Mouse (Mus musculus) gastrocnemius, adult 2 months (tissue): ENCODE data around the gene Tbc1d7. TPM values are rescaled to one million over a fixed set of nuclear protein-coding genes. Genes with fewer than 3 reads are reported as not detected.

Source experiments
- DNase-seq: peaks from one replicate; pipeline ENCODE4 v3.0.0; 2022
- H3K27ac ChIP-seq: fragments of 200-600 bp; 2 replicates; pipeline ENCODE4 v1.8.1; 2022; ENCODE audit warnings: mild to moderate bottlenecking
- H3K4me3 ChIP-seq: fragments of 200-600 bp; 2 replicates; pipeline ENCODE4 v1.8.1; 2022; ENCODE audit warnings: mild to moderate bottlenecking, moderate library complexity
- CTCF ChIP-seq: fragments of 200-600 bp; IDR thresholded peaks from 2 replicates; pipeline ENCODE4 v1.8.1; 2022; ENCODE audit warnings: antibody characterized with exemption, mild to moderate bottlenecking, moderate library complexity
- intact Hi-C: fragments of 180-260 bp; cut with DNase I; formaldehyde crosslinking; loops from one replicate; pipeline ENCODE4 v1.15.1; 2025
- total RNA-seq, 2 experiments: library from RNA; stranded (reverse); gene quantifications; 2 replicates each; pipeline ENCODE4 v1.2.3; 2021

Tbc1d7 gene
- total RNA-seq, 2 experiments from 2014 or later: 20.7 to 29.4 TPM

DNA sequence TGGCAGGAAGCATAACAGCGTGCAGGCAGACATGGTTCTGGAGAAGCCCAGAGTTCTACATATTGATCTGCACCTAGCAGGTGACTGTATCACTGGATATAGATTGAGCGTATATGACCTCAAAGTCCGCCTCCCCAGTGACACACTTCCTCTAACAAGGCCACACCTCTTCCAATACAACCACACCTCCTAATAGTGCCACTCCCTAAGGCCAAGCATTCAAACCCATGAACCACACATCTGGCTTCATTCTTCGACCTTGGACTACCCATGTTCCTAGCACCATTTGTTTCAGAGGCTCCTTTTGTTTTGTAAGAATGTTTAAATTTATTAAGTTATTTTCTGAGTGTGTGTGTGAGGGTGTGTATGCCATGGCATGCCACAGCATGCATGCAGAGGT lies 16.4 kb upstream of the Tbc1d7 start:
- no peak for TF ChIP-seq CTCF
- Histone ChIP-seq H3K4me3 (no peak overlapping the region), H3K27ac (no peak overlapping the region)
- intact Hi-C loops: loop anchor here (5.0 kb wide), 1 partner anchor 555 kb away; no protein-coding TSS in a partner anchor
- no peak for DNase-seq

DNA sequence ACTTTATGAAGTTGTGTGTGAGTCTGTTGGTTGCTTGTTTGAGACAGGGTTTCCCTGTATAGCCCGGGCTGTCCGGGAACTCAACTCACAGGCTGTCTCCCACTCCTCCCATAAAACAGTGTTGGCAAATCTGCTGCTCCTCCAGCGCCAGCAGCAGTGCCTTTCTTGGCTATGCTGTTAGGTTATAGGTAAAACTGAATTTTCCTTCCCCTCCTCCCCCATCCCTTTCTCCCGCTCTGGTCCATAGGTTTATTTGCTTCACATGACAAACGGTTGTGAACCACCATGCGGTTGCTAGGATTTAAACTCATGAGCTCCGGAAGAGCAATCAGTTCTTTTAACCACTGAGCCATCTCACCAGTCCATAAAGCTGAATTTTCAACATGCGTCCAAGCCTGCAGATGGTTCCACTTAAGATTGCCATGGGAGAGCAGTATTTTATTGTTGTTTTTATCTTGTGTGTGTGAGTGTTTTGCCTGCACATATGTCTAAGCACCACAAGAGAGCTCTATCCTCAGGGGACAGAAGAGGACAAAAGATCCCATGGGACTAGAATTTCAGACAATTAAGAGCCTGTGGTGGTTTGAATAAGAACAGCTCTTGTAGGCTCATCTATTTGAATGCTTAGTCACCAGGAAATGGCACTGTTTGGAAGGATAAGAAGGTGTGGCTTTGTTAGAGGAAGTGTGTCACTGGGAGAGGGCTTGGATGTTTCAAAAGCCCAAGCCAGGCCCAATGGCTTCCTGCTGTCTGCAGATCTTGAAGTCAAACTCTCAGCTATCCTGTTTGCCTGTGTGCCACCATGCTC lies 12.2 kb upstream of the Tbc1d7 start:
- Histone ChIP-seq H3K27ac (peak overlapping the region; percentile 51), H3K4me3 (peak overlapping the region; percentile 69)
- TF ChIP-seq CTCF: no peak
- intact Hi-C loops: loop anchor here (2.0 to 5.0 kb wide), 2 partner anchors 137 to 214 kb away; partner anchors contain the start of gene Nol7
- DNase-seq: no peak

DNA sequence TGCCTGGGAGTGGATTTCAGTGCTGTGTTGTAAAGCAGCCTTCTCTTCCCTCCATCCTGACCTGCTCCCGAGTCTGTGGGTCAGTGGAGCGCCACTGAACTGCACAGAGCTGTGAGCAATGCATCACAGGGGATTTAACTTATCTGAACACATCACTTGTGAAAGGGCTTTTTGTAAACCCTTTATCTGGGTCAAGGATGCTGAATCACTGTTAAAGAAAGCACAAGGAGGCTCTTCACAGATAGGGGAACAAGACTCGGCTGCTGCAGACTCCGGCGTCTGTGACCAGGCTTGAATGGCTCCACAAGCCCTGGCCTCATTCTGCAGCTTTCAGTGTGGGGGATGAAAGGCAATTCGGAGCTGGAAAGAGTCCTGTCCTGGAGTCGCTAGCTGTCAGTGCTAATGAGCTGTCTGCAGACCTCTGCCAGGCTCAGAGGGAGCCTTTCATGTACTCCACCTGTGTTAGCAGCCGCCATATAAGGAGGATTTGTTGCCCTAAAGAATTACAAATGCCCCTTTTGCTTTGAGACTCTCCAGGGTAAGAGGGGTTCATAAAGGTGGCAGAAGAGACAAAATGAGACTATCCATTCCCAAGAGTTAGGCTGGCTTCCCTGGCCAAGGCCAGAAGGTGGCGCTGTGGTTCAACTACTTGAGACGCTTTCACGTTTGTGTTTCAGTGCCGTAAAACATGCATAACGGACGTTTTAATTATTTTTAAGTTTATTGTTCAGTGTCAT lies 11.3 kb upstream of the Tbc1d7 start:
- peak; percentile 97; the same call in 1 of the 2 replicates for TF ChIP-seq CTCF
- intact Hi-C loops: loop anchor here (2.0 to 5.0 kb wide), 2 partner anchors 138 to 215 kb away; partner anchors contain the start of gene Nol7
- Histone ChIP-seq H3K4me3 (peak overlapping the region; percentile 69), H3K27ac (peak overlapping the region; percentile 51)
- peak; percentile 79 for DNase-seq

DNA sequence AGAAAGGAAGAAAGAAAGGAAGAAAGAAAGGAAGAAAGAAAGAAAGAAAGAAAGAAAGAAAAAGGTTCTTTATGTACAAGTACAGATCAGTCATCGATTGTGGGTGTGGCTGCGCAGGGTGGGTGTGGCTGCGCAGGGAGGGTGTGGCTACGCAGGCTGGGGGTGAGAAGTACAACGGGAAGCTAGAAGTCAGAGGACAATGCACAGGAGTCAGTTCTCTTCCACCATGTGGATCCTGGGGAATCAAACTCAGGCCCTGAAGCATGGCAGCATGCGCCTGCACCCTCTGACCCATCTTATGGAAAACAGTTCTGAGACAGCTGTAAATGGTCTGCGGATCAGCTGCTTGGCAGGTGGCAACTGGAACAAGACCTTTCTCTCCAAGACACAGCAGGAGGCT lies 9.8 kb upstream of the Tbc1d7 start:
- Histone ChIP-seq H3K4me3 (no peak overlapping the region), H3K27ac (no peak overlapping the region)
- no peak for TF ChIP-seq CTCF
- intact Hi-C loops: loop anchor here (5.0 kb wide), 1 partner anchor 216 kb away; the partner anchor contains the start of gene Nol7
- no peak for DNase-seq

DNA sequence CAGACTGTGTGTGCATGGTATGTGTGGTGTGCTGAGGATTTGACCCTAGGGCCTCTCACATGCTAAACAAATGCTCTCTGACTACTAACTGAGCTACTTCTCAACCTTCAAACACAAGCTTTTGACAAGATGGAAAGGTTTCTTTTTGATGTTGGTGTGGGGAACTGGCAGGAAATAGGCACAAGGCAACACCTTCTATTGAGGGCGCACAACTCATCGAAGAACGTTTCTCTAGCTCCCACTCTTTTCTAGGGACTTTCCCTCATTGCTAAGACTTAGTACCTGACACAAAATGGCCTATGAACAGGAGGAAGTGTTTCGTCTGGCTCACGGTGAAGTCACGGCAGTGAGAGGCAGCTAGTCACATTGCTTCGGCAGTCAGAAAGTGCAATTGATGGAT lies 6.0 kb upstream of the Tbc1d7 start:
- intact Hi-C loops: loop anchor here (10.0 kb wide), 1 partner anchor 307 kb away; the partner anchor contains the start of gene Ranbp9
- DNase-seq: no peak
- TF ChIP-seq CTCF: no peak
- Histone ChIP-seq H3K27ac (no peak overlapping the region), H3K4me3 (no peak overlapping the region)

DNA sequence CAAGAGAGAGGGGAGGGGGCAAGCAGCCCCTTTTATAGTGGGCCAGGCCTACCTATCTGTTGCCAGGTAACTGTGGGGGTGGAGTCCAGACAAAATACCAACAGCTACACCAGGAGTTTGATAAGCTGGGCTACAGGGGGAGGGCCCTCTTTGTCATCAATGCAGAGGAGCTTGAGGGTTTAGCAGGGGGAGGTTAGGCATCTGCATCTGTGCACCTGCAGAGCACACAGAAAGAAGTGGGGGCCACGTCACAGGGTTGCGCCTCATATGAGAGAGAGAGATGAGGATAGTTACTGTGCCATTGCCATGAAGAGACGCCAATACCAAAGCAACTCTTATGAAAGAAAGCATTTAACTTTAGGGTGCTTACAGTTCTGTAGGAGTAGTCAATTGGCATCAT lies 5.4 kb upstream of the Tbc1d7 start:
- intact Hi-C loops: loop anchor here (10.0 kb wide), 1 partner anchor 308 kb away; the partner anchor contains the start of gene Ranbp9
- TF ChIP-seq CTCF: no peak
- no peak overlapping the region for H3K4me3 ChIP-seq
- no peak overlapping the region for H3K27ac ChIP-seq
- no peak for DNase-seq

DNA sequence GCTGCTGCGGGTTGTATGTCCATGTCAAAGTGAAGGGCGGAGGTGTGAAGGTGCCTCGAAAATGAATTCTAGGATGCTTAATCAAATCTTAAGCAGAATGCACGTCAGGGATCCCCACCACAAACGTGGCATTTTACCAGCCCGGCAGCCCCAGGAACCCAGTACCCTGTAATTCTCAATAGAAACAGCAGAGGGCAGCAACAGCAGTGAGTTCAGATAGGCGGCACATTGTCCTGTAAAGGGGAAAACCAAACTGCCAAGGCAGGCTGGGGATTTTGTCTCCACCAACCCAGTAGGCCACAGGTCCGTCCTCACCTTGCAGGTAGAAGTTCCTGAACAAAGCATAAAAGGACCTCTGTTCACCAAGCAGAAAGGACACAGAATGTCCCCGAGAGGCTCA lies 2.0 kb upstream of the Tbc1d7 start:
- intact Hi-C loops: loop anchor here (5.0 to 10.0 kb wide), 2 partner anchors 312 to 564 kb away; partner anchors contain the start of gene Ranbp9
- H3K27ac ChIP-seq: no peak overlapping the region
- peak; percentile 88 for TF ChIP-seq CTCF

DNA sequence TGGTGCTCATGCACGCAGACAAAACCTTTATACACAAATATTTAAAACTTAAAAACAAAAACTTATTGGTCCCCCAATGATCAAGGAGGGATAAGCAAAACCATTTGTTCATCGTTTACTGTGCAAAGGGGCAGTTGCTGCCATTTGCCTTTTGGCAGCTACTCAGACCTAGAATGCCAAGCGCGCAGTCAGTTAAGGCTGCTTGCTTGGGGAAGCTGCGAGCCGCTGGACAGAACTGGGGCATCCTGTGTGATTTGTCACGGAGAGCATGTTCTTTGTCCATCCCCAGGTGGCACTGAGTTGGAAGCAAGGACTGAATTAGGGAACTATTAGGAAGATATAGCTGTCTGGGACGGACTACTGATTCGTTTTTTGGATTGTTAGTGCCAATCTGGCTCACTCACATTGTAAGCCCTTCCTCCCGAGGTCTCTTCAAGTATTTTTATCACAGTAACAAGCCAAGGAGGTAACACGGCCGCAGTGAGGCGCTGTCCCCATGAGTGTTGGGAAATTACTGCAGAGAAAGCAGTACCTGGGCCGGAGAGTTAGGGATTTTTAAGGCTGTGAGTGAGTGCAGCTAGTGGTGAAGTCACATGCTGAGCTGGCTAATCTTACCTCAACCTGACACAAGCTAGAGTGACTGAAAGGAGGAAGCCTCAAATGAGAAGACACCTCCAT lies 874 bp upstream of the Tbc1d7 start:
- Histone ChIP-seq H3K27ac (peak overlapping the region; percentile 96), H3K4me3 (peak overlapping the region; percentile 80)
- DNase-seq: no peak
- peak; percentile 9; the same call in 1 of the 2 replicates for TF ChIP-seq CTCF
- intact Hi-C loops: loop anchor here (5.0 to 10.0 kb wide), 2 partner anchors 313 to 565 kb away; partner anchors contain the start of gene Ranbp9

More for the DNA sequence above, 2.0 kb upstream of the Tbc1d7 start:
- H3K4me3 ChIP-seq: peak overlapping the region; percentile 23; the same call in 1 of the 2 replicates
- peak; percentile 70 for DNase-seq

DNA sequence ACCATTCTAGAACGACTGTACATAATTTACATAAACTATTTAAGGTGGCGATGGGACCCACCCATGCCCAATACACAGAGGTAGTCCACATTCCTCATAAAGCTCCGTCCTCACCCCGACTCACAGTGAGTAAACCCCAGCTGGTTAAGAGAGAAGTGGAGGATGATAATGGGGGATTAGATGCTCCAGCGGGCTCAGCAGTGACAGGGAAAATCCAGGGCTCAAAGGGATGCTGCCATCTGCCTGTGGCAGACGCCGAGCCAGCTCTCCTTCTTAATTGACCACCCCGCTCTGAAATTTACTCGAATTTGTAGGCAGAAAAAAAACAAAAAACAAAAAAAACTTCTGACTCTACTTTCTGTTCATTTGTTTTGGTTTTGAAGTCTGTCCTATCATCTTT lies 3.6 kb downstream of the Tbc1d7 start:
- TF ChIP-seq CTCF: no peak
- intact Hi-C loops: no loop called here
- no peak for DNase-seq
- no peak overlapping the region for H3K27ac ChIP-seq
- no peak overlapping the region for H3K4me3 ChIP-seq

GRCm38 (mm10) chr13:43159429-43159828 lies 11.9 kb downstream of the Tbc1d7 start:
- TF ChIP-seq CTCF: no peak
- no peak for DNase-seq
- Histone ChIP-seq H3K4me3 (no peak overlapping the region), H3K27ac (no peak overlapping the region; the same call in 1 of the 2 replicates)
- intact Hi-C loops: no loop called here

GRCm38 (mm10) chr13:43158281-43158680 lies 13.0 kb downstream of the Tbc1d7 start:
- DNase-seq: no peak
- TF ChIP-seq CTCF: no peak
- no peak overlapping the region for H3K4me3 ChIP-seq
- H3K27ac ChIP-seq: no peak overlapping the region
- intact Hi-C loops: no loop called here

DNA sequence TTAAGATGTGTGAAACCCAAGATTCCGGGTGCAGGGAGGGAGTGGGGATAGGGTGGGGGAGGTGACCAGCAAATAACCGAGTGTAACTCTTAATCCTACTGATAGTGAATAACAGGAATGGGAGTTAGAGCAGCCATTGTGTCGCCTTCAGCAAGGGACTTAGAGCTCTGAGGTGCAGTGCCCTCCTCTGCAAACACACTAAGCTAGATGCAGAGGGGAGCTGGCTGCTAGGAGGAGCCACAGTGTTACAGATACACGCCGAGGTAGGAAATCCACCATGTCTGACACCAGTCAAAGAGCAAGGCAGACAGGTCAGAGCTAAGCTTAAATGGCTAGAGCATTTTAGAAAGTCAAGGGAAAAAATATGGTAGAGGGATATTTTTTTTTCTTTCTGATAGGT lies 13.9 kb downstream of the Tbc1d7 start:
- DNase-seq: no peak
- Histone ChIP-seq H3K27ac (no peak overlapping the region), H3K4me3 (no peak overlapping the region)
- intact Hi-C loops: no loop called here
- TF ChIP-seq CTCF: no peak
